Mouse (Mus musculus) myocyte (in vitro differentiated cells): ENCODE results near the gene Krt88.

ENCODE experiments used
- CEBPB ChIP-seq: IDR thresholded peaks from 2 replicates; pipeline ENCODE4 v1.6.1; 2011; ENCODE audit warnings: mild to moderate bottlenecking, moderate library complexity; ENCODE audit not compliant: poor library complexity, insufficient read depth, severe bottlenecking
- E2F4 ChIP-seq: IDR thresholded peaks from one replicate; pipeline ENCODE4 v1.6.1; 2011; ENCODE audit warnings: mild to moderate bottlenecking, control low read depth, moderate library complexity; ENCODE audit not compliant: insufficient read depth
- MAX ChIP-seq: IDR thresholded peaks from one replicate; pipeline ENCODE4 v1.6.1; 2011; ENCODE audit warnings: low read depth, mild to moderate bottlenecking, control low read depth
- MYOD1 ChIP-seq, 3 experiments: IDR thresholded peaks; one replicate each; pipeline ENCODE4 v1.6.1; 2011; ENCODE audit warnings: control low read depth in 2 of 3, low read depth in 2 of 3, mild to moderate bottlenecking in 2 of 3, moderate library complexity in 1 of 3; ENCODE audit not compliant: insufficient read length in 2 of 3, control insufficient read depth in 1 of 3
- MYOG ChIP-seq, 3 experiments: IDR thresholded peaks; one replicate each; pipeline ENCODE4 v1.6.1; 2011; ENCODE audit warnings: control low read depth in 2 of 3, low read depth in 2 of 3, mild to moderate bottlenecking in 2 of 3; ENCODE audit not compliant: insufficient read length in 2 of 3, control insufficient read depth in 1 of 3, insufficient read depth in 1 of 3
- POLR2A ChIP-seq: IDR thresholded peaks from one replicate; pipeline ENCODE4 v1.6.1; 2011; ENCODE audit warnings: low read depth, mild to moderate bottlenecking, control low read depth, moderate library complexity; ENCODE audit not compliant: insufficient read length
- POLR2AphosphoS2 ChIP-seq: IDR thresholded peaks from one replicate; pipeline ENCODE4 v1.6.1; 2011; ENCODE audit warnings: low read depth, control low read depth; ENCODE audit not compliant: insufficient read length
- REST ChIP-seq: IDR thresholded peaks from one replicate; pipeline ENCODE4 v1.6.1; 2011; ENCODE audit warnings: mild to moderate bottlenecking, control low read depth, moderate library complexity; ENCODE audit not compliant: insufficient read depth, insufficient read length
- TCF12 ChIP-seq: IDR thresholded peaks from one replicate; pipeline ENCODE4 v1.6.1; 2011; ENCODE audit warnings: mild to moderate bottlenecking, control low read depth; ENCODE audit not compliant: poor library complexity, insufficient read depth, severe bottlenecking
- TCF3 ChIP-seq: IDR thresholded peaks from one replicate; pipeline ENCODE4 v1.6.1; 2011; ENCODE audit warnings: low read depth, control low read depth; ENCODE audit not compliant: insufficient read length
- USF1 ChIP-seq: IDR thresholded peaks from one replicate; pipeline ENCODE4 v1.6.1; 2011; ENCODE audit warnings: low read depth, mild to moderate bottlenecking, control low read depth, moderate library complexity

GRCm38 (mm10) chr15:101485911-101486635, 38.5 kb downstream of the Krt88 start:
- TF ChIP-seq MYOD1 (IDR thresholded peaks at IDR 0.05; ENCODE audit: control insufficient read depth in 1 of 3, insufficient read length in 2 of 3, low read depth in 2 of 3) = no peak
- TF ChIP-seq POLR2A = no peak
- TF ChIP-seq E2F4 = no peak
- no peak for TF ChIP-seq CEBPB
- TF ChIP-seq USF1 = no peak
- TF ChIP-seq MAX = no peak
- no peak for TF ChIP-seq POLR2AphosphoS2
- no peak for TF ChIP-seq TCF12
- no peak for TF ChIP-seq MYOG (IDR thresholded peaks at IDR 0.05; ENCODE audit: control insufficient read depth in 1 of 3, insufficient read depth in 1 of 3, insufficient read length in 2 of 3, low read depth in 2 of 3)
- TF ChIP-seq TCF3 = no peak
- TF ChIP-seq REST = no peak
